Mouse (Mus musculus): ENCODE measurements around the gene Synpr. TPM values are rescaled to one million over a fixed set of nuclear protein-coding genes. Genes with fewer than 3 reads are reported as not detected.

The Synpr gene
- total RNA-seq, 2 experiments from 2014 or later = not detected

GRCm38 (mm10) chr14:13355569-13356362 lies 71.2 kb downstream of the Synpr start:
- DNase-seq = no peak

DNA sequence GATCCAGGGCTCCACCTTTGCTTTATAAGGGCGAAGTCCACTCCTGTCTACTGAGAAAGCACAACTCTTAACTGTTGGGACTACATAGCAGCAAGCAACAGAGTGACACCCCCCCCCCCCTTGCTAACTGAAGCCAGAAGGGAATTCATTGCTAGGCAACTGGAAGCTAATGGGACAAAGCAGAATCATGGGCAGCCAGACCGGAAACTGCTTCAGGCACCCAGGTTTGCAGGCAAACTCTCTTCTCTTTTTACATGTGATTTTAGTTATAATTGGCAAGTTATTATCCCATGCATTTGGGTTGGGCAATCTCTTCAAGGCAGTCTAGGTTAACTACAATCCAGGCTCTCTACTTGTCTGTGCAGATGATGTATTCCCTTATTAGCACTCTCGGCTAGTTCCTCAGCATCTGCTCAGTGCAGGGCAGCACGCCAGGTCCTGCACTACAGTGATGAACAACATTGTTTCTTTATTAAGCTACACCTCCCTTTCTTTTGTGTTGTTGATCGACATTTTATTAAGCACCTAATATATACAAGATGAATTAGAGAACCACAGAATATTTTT lies 72.6 kb downstream of the Synpr start:
- no peak for DNase-seq

DNA sequence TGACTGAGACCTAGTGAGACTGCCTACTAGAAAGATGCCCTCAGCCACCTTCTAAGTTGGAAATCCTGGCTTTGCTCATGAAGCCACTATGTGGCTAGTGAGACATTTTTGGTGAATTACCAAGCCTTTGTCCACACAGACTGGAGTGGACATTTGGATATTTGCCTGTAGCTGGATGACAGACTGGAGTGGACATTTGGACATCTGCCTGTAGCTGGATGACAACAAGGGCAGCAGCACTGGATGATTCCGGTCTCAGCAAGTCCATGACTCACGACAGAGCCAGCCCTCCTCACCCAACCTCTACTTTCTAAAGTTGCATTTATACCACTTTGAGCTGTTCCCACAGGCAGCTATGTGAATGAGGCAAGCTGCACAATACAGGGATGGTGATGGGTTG lies 73.5 kb downstream of the Synpr start:
- DNase-seq = no peak

- no peak for DNase-seq
Measured at GRCm38 (mm10) chr14:13361184-13361583, 76.6 kb downstream of the Synpr start.

- DNase-seq = no peak
Measured at GRCm38 (mm10) chr14:13361642-13362041, 77.1 kb downstream of the Synpr start.

GRCm38 (mm10) chr14:13368309-13368708 lies 83.7 kb downstream of the Synpr start:
- DNase-seq = no peak

DNA sequence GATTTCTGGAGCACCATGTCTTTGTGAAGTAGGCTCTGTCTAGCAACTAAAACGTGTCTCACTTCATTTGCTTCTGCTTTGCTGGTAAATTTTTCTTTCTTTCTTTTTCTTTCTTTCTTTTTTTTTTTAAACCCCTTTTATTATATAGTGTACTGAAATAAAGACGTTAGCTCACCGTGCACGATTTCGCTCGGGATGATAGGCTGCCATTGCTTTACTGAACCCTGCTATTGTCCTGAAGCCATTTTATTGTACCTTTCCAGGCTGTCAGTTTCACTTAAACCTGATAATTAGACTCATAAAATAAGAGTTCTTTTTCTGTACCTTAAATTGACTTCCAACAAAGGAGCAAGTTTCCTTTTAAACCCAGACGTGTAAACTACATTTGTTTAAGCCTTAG lies 104.5 kb downstream of the Synpr start:
- no peak for DNase-seq

GRCm38 (mm10) chr14:13389954-13390353 lies 105.4 kb downstream of the Synpr start:
- DNase-seq = no peak

GRCm38 (mm10) chr14:13399226-13400020 lies 114.8 kb downstream of the Synpr start:
- no peak for DNase-seq

- no peak for DNase-seq
Measured at GRCm38 (mm10) chr14:13411636-13412035, 127.1 kb downstream of the Synpr start.

GRCm38 (mm10) chr14:13440723-13441122 lies 156.1 kb downstream of the Synpr start:
- DNase-seq = no peak

- no peak for DNase-seq
Measured at GRCm38 (mm10) chr14:13444908-13445307, 160.3 kb downstream of the Synpr start.

DNA sequence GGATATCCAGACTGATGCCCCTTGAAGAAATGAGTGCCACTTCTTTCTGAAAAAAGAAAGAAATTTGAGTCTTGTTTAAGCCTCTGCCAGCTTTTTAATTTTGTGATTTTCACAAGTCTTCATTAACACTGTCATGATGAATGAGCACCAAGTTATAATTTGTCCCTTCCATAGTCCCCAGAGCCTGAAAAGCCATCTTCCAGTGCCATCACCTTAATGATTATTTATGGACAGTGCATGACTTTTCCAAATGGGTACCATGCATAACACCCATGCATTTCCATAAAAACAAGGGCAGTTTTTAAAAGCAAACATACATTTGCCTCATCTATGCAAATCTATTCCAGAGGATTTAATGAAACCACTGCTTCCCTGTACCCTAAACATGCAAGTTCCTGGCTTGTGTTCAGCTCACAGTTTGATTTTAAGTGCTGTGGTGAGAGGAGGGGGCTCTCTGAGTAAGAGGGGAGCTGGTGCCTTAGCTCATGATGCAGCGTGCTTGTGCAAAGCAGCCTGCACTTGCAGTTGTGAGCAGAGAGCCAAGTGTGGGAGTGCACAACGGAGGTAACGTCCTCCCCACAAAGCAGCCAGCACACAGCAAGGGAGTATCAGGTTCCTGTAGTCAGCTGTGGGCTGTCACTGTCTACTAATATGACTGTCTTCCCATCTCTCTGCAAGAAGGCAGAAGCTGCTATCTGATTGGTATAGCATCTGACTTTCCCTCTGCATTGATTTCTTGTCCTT lies 169.1 kb downstream of the Synpr start:
- no peak for DNase-seq

DNA sequence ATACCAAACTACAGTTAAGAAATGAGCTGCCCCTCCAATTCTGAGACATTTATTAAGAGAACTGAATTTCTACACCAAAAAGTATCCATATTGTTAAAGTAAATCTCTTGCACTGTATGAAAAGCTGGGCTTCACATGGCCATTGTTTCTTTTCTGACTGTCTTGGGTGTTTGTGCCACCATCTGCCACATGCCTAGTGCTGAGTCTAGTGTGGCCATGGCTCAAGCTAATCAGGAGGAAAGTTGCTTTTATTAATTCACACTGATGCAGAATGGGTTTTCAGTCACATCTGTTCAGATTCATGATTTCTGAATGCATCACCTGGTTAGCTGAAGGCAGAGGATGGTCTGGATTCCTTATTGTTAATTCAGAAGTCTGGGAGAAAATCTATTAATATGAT lies 170.4 kb downstream of the Synpr start:
- DNase-seq = no peak

DNA sequence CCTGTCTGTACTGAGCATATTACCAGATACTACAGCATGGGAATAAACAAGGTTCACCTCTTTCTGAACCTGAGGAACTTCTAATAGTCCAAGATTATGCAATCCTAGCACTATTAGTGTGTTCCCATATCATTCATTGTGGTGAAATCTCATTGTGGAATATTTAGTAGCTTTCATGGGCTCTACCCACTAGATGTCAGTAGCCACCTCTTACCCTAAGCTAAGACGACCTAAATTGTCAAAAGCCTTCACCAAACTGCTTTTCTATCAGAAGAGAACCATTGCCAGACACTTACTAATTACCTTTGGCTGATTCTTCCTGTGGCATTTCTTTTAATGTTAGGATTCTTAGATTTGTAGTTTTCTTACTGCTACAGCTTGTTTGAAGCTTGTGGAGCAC lies 174.8 kb downstream of the Synpr start:
- DNase-seq = no peak

DNA sequence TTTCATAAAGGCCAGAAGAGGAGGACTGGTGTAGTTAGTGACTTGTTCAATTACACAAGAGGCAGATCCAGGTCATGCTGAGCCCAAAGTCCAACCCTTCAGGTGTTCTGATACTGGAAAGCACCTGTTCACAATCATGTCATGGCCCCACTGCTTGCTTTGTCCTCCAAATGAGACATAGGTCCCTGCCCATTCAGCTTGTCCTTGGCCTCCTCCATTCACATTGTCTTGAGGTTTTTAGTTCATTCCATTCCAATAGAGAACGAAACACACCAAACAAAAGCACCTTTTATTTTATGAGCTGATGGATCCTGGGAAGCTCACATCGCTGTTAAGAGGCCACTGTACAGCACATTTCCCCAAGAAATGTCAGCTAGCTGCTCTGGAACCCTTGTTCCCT lies 184.6 kb downstream of the Synpr start:
- DNase-seq = no peak

DNA sequence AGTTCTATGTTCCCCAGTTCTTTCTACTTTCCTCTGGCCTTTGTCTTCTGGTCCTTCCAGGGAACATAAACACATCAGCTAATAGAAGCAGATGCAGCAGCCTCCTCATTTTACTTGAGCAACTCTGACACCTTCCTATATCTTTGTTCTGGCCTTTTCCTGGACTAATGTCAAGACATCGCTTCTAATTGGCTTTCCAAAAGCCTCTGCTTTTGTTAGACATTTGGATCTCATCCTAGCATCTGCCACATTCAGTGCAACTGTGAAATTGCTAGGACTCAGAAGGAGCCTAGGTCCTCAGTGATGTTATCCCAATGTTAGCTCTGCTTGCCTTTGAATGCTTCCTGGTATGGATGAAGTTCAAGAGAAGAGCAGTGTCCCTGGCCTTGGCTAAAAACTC lies 193.2 kb downstream of the Synpr start:
- DNase-seq = no peak

DNA sequence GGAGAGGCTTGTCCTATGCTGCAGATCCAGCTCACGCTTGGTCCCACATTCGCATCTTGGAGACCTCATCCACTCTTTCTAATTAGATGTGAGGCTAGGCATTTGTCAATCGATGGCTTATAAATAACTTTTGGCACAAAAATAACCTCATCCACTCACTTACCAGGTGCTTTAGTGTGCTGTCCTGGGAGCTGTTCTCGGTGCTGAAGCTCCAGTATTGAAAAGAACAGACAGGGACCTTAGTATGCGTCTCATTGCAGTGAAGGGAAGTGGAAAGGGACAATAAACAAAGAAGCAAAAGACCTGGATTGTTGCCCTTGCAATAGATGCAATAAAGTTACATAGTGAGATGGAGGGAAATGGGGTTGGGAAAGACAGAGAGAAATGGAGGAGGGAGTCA lies 220.8 kb downstream of the Synpr start:
- no peak for DNase-seq

DNA sequence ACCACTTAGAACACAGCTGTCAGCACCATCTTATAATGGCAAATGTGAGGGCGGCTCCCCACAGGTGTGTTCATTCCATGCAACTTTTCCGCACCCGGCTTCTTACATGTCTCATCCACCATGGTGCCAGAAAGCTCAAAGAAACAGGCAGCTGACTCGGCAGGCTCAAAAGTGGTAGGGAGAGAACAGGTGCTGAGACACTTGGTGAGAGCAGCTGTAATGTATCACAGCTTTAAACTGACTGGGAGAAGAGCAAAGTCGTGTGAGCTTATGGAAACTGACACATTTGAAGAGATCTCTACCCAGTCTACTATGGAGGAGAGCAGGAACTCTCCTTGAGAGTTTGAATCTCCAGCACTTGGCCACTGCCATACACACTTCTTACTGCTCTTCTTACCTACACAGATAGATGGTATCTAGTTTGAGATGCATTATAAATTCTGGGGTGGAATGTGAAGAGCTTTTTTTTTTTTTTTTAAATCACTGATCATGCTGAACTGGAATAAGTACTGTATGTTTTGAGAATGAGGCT lies 234.1 kb downstream of the Synpr start:
- DNase-seq = no peak

DNA sequence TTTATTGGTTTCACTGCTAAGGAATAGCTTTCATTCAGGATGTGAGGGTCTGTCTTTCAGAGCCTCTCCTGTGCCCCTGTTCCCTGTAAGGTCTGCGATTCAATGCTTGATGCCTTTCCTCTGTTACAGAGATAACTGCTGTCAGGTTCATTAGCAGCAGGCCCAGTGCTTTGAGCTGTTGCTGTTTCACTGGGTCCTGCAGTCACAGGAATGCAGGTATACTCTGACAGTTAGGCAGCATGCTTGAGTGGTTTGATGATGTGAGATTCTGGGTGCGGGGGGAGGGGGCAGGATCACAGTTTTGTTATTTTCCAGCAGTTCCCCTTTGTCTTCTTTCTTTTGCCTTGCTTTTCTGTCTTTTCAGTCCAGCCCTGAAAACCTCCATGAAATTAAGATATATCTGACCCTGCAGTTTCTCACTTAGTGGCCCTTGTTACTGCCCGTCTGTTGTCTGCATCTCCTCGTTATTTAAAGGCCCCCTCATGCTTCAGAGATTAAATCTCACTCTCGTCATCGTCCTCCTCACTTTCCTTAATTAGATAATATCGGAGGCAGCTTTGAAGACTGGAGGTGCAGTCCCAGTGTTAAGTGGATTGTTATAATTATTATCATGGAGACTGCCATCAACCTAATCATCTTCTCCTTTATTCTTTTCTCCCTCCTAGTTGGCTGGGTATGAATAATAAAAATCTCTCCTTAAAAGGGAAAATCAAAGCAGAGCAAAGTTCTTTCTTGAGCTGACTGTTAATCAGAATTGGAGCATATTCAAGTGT lies 234.8 kb downstream of the Synpr start:
- DNase-seq = no peak

DNA sequence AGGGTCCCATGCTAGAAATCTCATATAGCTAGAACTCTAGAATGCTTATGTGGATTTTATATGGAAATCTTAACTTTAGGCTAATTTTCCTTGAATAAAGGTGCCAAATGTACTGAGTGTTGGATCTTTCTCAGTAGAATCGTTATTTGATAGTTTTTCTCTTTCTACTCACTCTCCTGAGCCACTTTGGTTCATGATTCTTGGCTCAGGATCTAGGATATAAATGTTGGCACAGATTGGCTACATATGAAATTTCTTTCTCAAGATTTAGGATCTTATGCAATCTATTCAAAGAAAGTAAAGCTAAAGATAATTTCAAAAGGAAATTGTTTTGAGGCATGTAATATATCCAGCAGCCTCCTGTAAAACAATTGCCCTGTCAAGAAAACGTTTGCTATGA lies 263.2 kb downstream of the Synpr start:
- DNase-seq = no peak

DNA sequence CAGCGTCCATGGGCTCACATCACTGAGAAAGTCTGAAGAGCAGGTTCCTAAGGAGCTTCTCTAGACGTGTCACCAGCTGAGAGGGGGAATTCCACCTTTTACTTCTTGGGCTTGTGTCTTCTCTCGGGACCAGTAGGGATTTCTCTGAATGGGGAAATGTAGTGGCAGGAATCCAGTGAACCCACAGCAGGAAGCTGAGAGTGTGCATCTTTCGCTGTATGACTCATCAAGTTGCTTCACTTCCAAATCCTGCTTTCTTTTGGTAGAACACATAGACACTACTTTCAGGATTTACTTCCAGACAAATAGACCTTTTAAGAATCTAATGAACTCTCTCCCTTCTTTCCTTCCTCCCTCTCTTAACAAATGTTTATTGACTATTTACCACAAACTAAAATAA lies 266.6 kb downstream of the Synpr start:
- DNase-seq = no peak
